Mouse (Mus musculus) neural tube, embryonic 10.5 days (tissue): ENCODE measurements around the gene Mettl16.

ENCODE experiments used
- DNase-seq: peaks from one replicate; pipeline ENCODE4 v3.0.0-alpha.2; 2017; ENCODE audit warnings: low spot score; ENCODE audit errors: extremely low spot score

Gene Mettl16

GRCm38 (mm10) chr11:74831191-74831605 is 60.6 kb downstream of the Mettl16 start:
- DNase-seq = peak; percentile 72

GRCm38 (mm10) chr11:74831606-74832451 is 61.2 kb downstream of the Mettl16 start:
- peak; percentile 99 for DNase-seq

GRCm38 (mm10) chr11:74832503-74833143 is 62.0 kb downstream of the Mettl16 start:
- peak; percentile 56 for DNase-seq

GRCm38 (mm10) chr11:74833536-74834358 is 63.1 kb downstream of the Mettl16 start:
- DNase-seq = no peak

GRCm38 (mm10) chr11:74834359-74834638 is 63.7 kb downstream of the Mettl16 start:
- DNase-seq = no peak

GRCm38 (mm10) chr11:74834650-74835277 is 64.1 kb downstream of the Mettl16 start:
- no peak for DNase-seq

GRCm38 (mm10) chr11:74835593-74836224 is 65.1 kb downstream of the Mettl16 start:
- DNase-seq = no peak

- no peak for DNase-seq
Measured at GRCm38 (mm10) chr11:74836225-74837055, 65.8 kb downstream of the Mettl16 start.

GRCm38 (mm10) chr11:74837056-74837693 is 66.5 kb downstream of the Mettl16 start:
- DNase-seq = no peak

- DNase-seq = peak; percentile 89
Measured at GRCm38 (mm10) chr11:74837694-74838431, 67.2 kb downstream of the Mettl16 start.

- DNase-seq = no peak
Measured at GRCm38 (mm10) chr11:74838441-74838840, 67.8 kb downstream of the Mettl16 start.

- DNase-seq = no peak
Measured at GRCm38 (mm10) chr11:74838971-74839370, 68.3 kb downstream of the Mettl16 start.

- no peak for DNase-seq
Measured at GRCm38 (mm10) chr11:74839860-74840715, 69.5 kb downstream of the Mettl16 start.

- no peak for DNase-seq
Measured at GRCm38 (mm10) chr11:74840739-74841138, 70.1 kb downstream of the Mettl16 start.

GRCm38 (mm10) chr11:74841366-74841765 is 70.7 kb downstream of the Mettl16 start:
- no peak for DNase-seq

GRCm38 (mm10) chr11:74842045-74842444 is 71.4 kb downstream of the Mettl16 start:
- DNase-seq = no peak

GRCm38 (mm10) chr11:74842656-74843434 is 72.2 kb downstream of the Mettl16 start:
- DNase-seq = no peak

GRCm38 (mm10) chr11:74843435-74843714 is 72.7 kb downstream of the Mettl16 start:
- DNase-seq = no peak
